Mouse (Mus musculus) cerebellum, adult 2 months (tissue): Measurements from ENCODE around the gene Slc52a3.

ENCODE experiments used
- CTCF ChIP-seq: fragments of 200-500 bp; IDR thresholded peaks from 2 replicates; pipeline ENCODE4 v1.5.1; 2011; ENCODE audit warnings: low read depth, mild to moderate bottlenecking, control low read depth, low read length, moderate library complexity, borderline replicate concordance; ENCODE audit not compliant: insufficient read depth
- POLR2A ChIP-seq: fragments of 200-500 bp; IDR thresholded peaks from 2 replicates; pipeline ENCODE4 v1.6.1; 2011; ENCODE audit warnings: low read length, control low read depth, borderline replicate concordance; ENCODE audit not compliant: insufficient read depth

DNA sequence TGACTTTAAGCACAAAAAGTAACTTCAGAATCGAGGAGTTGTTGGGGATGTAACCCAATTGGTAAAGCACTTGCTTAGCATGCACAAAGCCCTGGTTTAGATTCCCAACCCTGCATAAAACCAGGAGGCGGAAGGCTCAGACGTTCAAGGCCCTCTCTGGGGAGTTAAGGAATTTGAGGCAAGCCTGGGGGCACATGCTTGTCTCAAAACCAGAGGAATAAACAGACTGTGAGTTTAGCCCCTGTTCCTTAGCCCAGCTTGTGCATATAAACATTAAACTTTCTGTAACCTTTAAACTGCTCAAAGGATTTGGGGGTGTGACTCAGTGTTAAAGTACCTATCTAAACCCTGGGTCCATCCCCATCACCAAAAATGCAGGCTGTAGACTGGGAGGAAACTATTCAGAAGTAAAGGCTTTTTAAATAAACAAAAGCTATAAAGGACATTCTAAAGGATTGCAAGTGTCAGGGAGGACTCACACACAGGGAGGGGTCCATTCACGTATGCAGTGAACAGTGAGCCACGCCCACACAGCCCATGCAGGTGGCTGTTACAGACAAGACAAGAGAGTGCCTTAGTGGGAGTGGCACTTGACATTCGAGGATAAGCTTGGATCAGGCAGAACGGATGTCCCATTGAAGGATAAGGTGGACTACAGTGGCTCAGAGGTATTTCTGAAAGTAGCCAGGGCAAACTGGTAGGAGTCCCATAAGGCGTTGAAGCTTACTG, 1.6 kb downstream of the Slc52a3 start:
- TF ChIP-seq CTCF (no peak), POLR2A (no peak)
